Mouse (Mus musculus): ENCODE data around the gene Acap1.
A peak's percentile ranks its signal among the peaks of the same experiment; 100 is the strongest.
"Not testable (repeated sequence)": the region's sequence is repeated elsewhere in the genome, so short reads cannot be mapped to it uniquely, and the experiment has no call there.

Acap1 gene

DNA sequence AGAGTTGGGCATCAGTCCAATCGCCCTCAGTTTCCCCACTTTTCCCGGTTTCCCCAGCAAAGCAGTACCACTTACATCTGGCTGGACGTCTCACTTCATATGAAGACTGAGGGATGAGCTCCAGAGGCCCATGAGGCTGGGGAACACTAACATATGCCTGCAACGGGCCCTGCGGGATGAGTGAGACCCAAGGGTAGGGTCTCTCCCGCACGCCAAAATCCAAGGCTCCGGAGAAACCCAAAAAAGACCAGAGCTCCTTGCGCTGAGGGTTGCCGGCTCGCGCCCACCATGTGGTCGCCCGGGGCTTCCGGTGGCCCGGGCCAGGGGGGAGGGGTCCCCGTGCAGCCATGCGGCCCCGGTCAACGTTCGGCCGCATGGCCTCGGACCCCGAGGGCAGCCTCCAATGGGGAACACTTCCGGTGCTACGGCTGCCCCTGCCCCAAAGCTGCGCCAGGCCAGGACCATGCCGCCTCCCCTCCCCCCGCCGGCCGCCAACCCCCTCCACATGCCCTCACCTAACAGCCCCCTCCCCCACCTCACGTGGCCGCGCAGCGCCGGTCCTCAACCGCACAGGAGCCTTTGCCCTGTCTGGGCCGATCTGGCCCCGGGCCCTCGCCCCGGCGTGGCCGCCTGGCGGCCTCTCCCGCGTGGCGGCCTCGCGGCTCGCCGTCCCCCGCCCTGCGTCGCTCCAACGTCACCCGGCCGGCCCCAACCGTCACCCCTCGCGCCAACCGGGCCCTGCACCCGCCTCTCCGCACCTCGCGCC, 25.1 kb upstream of the Acap1 start:
- peak; percentile 64 to 80 for DNase-seq

DNA sequence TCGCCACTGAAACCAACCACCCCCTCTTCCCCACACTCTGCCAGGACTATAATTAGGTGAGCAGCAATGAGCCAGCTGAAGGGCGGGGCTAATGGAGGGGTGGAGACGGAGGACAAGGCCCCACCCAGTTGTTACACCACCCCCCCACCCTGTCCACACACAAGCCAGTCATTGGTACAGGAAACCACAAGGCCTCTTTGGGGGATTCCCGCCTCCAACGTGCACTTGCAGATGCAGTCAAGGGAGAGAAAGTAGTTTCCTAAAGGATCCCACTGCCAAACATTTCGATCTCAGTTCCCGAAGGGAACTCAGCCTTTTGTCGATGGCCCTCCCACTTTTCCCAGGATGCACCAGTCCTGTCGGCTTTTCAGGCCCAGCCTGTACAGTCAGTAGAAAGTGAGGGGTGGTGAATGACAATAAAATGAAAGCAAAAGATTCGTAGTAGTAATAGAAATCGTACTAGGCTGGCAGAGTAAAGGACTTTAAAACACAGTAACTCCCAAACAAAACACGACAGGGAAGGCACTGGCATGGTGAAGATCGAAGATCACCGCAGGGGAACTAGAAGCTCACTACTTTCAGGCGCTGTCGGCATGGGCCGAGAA, 24.4 kb upstream of the Acap1 start:
- DNase-seq: peak; percentile 81 to 90

DNA sequence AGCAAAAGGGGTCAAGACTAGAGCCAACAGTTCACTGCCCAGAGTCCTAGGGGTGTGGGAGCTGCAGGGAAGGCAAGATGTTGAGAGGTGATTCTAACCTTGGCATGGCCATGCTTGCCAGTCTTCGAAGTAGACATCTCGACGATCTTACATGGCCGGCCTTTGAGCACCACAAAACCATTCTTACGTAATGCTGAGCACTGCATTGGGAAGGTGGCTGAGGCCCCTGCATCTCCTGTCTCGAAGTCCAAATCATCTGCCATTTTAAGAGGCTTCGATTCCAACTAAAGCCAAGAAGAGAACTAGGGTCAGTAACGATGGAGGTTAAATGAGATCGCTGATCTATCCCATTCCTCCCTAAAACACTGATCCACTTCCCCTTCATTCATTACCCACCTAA, 23.7 kb upstream of the Acap1 start:
- no peak for DNase-seq

DNA sequence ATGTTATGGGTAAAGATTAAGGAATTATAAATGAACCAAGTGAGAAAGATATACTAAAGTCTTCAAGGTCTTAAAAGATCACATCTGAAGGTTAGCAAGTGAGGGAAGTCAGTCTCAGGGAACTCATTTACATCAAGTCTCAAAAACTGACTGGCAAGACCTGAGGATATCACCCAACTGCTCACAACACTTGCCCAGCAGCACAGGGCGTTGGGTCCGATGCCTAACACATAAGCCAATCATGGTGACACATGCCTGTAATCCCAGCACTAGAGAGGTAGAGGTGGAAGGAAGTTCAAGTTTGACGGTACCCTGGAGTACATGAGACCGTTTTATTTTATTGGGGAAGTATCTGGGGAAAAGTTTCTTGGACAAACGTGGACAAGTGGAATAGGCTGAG, 22.8 kb upstream of the Acap1 start:
- no peak for DNase-seq

DNA sequence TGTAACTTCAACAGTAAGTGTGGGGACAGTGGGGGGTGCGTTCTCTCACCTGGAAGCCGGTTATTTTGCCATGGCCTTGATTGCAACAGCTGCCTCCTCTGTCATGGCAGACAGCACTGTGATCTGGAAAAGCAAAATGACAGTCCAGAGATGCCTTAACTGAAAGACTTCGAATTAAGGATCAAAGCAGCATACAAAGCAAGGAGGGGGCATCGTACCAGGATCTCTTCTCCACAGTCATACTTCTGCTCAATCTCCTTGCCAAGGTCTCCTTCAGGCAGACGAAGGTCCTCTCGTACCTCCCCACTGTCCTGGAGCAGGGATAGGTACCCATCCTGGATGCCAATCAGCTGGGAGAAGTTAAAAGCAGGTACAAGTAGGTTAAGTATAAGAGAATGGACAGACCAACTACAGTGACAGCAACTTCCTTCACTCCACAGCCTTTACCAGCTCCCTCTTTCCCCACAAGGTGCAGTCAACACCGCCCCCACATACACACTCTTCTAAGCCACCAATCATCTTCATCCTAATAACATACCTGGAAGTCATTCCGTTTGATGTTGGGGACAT, 22.1 kb upstream of the Acap1 start:
- no peak for DNase-seq

DNA sequence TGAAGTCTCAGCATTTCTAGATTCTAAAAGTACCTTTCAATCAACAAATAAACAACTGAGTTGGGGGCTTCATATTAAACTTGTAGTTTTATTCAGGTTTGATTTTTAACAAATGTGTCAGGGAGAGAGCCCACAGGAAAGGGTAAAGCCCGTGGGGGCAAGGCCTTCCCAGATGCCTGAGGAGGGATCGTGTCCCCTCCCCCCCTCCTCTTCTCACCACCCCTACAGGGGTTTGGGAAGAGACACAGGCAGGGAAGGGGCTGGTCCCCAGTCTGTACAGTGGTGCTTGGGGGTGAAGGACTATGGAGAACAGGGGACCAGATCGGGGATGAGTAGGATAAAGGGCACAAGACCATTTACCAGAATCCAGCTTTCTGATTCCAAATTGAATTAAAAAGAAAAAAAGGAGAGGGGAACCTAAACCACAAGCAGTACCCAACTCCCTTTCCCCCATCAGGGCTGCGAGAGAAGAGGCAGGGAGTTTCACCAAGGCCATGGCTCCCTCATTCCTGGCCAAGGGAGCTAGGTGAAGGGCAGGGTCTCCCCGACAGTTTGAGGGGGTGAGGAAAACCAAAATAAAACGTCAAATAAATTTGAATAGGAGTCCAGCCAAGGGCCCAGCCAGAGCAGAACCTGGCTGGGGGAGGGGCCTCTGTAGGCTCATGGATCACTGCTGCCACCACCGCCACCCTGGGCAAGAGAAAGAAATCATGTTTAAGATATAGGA, 21.5 kb upstream of the Acap1 start:
- not testable (repeated sequence) for DNase-seq

DNA sequence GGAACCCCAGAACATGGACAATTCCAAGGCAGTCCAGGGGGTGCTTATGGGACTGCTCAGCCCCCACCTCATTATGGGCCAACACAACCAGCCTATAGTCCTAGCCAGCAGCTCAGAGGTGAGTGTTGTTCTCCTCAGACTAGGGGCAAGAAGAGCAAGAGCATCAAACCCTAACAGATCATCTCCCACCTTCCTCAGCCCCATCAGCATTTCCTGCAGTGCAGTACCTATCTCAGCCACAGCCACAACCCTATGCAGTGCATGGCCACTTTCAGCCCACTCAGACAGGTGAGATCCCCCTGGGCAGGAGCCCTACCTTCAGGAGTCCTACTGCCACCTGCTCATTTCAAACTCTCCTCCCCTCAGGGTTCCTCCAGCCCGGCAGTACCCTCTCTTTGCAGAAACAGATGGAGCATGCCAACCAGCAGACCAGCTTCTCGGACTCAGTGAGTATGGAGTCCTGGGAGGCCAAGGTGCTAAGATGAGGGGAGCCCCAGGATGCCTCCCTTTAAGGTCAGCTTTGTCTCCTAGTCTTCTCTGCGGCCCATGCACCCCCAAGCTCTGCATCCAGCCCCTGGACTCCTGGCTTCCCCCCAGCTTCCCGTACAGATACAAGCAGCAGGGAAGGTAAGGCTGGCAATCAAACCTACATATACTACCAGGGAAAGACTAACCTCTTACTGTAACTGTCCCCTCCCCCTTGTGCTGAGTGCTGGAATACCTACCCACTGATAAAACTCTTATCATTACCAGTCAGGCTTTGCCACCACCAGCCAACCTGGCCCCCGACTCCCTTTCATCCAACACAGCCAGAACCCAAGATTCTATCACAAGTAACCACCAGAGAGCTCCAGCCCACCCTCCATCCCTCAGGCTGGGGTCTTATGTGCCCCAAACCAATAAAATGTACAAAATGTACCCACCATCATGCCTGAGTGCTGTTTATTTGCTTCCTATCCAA, 20.6 kb upstream of the Acap1 start:
- no peak for DNase-seq

DNA sequence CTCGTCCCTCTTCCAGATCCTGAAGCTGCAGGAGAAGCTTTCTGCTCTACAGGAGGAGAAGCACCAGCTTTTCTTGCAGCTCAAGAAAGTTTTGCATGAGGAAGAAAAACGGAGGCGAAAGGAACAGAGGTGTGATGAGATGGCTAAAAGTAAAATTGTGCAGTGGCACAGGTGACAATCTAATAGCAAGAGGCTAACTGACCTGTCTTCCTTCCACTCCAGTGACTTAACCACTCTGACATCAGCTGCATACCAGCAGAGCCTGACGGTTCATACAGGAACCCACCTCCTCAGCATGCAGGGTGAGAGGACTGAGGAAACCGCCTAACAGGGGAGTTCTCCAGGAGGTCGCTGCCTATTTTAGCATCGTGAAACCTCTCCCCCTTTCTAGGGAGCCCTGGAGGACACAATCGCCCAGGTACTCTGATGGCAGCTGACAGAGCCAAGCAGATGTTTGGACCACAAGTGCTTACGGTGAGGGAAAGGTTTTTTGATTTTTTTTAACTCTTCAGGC, 19.6 kb upstream of the Acap1 start:
- no peak for DNase-seq

DNA sequence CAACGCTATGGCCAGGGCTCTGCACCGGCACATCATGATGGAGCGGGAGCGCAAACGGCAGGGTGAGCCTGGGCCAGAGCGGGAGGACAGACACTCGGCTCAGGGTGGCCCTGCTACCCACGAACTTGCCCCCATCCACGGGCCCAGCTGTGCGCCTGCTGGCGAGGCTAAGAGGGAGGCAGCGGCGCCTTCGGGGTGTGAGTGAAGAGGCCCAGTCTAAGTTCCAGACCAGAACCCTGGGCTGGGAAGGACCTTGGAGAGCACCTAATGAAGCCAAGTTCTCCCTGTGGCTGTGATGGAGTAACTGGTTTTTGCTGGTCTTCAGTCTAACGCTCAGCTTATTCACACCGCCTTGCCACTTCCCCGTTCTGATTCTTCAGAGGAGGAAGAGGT, 19.0 kb upstream of the Acap1 start:
- DNase-seq: peak; percentile 52 to 65

DNA sequence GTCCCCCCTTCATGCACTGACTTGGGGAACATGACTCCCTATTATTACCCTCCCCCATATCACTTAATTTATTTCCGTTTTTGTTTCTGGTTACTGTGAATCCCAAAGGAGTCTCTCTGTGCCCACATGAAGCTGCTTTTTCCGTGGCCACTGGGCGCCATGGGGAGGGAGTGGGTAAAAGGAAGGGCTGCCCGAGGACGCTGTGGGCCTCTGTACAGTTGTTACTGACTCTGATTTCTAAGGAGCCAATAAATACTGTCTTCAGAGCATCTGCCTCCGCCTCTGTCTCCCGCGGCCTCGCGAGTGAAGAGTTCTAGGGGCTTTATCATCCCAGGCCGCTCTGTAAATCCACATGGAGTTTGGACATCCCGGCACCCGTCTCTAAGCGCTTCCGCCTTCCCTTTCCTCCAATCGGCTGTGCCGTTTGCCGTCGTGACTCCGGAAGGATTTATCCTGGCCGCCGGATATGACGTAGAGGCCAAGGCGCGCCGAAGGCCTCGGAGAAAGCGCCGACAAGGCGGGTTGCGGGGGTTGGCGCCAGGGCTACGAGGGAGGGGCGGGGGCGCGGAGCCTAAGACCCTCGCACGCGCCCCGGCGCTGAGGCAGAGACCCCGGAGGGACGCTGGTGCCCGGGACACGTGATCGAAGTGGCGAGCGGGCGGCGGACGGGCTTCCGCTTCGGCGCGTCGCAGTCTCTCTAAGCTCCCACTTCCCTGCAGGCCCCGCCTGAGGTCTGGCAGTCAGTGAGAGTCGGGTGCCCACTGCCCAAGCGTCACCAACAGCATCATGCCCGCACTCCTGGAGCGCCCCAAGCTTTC, 18.4 kb upstream of the Acap1 start, which contains the start of gene Gps2:
Gene Gps2 (plus strand): TSS at position 335 of the 818 bp plus-strand sequence.
- peak; percentile 93 to 96 for DNase-seq

DNA sequence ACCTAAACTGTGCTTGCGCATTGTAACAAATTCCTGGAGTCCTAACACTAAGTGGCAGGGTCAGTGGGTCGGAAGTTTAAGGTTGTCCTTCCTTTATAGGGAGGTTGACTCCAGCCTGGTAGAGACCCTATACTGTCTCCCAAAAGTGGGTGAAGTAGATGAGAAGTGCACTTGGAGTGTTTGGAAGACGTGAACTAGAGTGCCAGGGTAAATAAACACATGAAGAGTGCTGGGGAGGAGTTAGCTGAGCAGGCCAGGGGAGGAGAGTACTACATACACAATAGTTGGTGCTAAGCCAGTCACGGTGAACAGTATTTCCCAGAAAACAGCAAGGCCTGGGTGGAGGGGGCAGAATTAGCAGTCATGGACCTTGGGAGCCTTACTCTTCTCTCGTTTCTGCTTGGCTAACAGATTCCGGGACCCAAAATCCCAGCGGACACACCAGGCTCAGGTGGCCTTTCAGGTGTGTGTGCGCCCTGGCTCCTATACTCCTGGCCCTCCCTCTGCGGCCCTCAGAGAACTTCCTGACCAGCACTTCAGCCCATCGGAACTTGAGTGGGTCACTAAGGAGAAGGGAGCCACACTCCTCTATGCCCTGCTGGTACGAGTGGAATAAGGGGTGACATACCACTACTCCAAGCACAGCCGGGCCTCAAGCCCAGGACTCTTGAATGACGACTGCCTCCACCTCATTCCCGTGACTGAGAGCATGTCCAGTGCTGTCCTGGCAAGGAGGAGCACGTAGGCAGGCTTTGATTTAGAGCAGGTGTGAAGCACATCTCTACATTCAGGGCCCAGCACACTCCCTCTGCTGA, 17.6 kb upstream of the Acap1 start:
- DNase-seq: no peak

DNA sequence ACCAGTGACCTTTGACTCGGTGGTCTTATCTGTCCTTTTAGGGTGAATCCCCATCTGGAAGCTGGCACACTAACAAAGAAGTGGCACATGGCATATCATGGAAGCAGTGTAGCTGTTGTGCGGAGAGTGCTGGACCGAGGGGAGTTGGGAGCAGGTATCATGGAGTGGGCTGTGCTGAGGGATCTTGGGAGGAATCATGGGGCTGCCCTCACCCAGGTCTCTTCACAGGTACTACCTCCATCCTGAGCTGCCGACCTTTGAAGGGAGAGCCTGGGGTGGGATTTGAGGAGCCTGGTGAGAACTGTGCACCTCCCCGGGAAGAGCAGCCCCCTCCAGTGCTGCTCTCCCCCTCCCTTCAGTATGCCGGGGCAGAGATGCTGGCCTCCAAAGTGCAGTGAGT, 16.4 kb upstream of the Acap1 start:
- no peak for DNase-seq

DNA sequence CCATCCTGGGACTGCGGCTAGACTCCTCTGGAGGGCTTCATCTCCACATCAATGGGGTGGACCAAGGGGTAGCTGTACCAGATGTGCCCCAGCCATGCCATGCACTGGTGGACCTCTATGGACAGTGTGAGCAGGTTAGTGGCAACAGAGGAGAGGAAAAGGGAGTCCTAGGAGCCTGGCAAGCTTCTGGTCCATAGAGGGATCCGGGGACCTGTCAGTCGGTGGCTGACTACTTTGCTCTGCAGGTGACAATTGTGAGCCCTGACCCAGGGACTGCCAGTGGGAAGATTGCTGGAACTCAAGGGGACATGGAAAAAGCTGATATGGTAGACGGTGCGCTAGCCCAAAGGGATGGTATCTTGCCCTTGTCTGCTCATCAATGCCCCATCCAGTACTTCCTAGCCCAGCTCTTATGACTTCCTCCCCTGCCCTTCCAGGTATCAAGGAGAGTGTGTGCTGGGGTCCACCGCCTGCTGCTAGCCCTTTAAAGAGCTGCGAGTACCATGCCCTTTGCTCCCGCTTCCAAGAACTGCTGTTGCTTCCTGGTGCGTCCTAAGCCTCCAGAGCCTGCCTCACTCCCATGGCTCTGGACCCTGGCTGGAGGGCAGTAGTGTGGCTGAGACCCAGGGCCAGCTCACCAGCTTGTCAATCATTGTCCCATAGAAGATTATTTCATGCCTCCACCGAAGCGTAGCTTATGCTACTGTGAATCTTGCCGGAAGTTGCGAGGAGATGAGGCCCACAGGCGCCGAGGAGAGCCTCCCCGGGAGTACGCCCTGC, 15.6 kb upstream of the Acap1 start:
- peak; percentile 25 to 57 for DNase-seq

DNA sequence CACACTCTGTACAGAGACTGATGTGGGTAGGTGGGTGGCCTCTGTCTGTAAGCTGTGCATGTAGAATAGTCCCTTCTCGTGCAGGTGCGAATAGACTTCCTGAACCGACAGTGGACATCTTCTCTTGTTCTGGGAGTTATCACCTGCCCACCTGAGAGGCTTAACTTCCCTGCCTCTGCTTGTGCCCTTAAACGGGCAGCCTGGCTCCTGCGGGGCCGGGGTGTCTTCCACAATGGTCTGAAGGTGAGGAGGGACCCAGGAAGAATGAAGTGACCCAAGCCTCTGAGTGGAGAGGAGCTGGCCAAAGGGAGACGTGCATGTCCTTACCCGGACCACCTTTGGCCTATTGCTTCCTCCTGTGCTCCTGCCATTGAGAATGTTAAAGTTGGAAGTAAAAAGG, 14.8 kb upstream of the Acap1 start:
- no peak for DNase-seq

DNA sequence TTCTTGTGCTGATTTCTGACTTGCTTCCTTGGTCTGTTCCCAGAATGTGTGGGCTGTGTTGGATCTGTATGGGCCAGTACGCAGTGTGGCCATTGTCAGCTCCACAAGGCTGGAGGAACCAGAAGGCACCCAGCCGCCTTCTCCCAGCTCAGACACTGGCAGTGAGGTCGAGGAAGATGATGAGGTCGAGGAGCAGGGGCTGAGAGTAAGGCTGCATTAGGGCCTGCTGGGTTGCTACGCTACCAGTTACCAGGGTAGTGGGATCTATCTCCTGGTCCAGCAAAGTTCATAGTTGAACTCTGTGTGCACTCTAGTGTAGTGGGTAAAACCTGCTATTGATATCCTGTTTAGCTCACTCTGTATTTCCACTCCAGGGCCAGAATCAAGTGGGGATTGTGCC, 13.8 kb upstream of the Acap1 start:
- no peak for DNase-seq

DNA sequence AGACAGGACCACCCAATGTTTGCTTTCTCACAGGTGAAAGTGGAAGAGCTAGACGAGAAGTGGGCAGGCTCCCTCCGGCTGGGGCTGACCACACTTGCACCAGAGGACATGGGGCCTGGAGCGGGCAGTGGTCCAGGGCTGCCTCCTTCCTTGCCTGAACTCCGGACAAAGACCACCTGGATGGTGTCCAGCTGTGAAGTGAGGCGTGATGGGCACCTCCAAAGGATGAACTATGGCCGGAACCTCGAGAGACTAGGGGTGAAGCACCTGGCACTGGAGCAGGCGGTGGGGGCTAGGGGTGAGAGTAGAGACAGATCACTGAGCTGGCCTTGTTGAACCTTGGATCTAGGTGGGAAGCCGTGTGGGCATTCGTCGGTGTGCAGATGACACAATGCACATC, 13.3 kb upstream of the Acap1 start:
- peak; percentile 67 to 81 for DNase-seq

DNA sequence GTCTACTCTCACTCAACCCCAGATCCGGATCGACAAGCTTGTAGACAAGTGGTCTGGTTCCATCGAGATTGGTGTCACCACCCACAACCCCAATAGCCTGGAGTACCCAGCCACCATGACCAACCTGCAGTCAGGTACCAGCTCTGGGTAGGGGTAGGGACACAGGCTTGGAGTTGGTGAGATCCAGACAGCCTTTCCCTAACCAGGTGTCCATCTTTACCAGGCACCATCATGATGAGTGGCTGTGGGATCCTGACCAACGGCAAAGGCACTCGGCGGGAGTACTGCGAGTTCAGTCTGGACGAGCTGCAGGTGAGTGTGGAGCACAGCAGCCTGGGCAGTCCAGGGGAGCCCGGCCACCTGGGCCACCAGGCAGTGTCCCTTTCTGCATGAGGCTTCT, 9.0 kb upstream of the Acap1 start:
- DNase-seq: no peak

DNA sequence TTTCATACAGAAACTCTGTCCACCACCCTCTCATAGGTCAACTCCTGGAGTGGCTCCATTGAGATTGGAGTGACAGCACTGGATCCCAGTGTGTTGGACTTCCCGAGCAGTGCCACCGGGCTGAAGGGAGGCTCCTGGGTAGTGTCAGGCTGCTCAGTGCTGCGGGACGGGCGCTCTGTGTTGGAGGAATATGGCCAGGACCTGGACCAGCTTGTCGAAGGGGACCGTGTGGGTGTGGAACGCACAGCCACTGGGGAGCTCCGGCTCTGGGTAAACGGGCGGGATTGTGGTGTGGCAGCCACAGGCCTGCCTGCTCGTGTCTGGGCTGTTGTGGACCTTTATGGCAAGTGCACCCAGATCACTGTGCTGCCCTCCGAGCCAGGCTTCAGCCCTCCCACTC, 7.6 kb upstream of the Acap1 start:
- no peak for DNase-seq

DNA sequence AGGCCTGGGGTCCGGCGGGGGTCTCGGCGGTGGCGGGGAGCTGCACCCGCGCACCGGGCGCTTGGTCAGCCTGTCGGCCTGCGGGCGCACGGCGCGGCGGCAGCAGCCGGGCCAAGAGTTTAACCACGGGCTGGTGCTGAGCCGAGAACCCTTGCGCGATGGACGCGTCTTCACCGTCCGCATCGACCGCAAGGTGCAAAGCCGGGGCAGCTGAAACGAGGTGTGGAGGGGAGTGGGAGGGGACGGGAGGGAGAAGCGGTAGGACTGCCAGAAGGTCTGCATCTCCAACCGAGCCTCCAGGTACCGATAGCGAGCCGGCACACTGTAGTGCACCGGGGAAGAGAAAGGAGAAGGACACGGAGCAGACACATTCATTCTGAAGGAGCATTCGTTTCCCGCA, 6.7 kb upstream of the Acap1 start:
- peak in 1 of 2 experiments; percentile 49 for DNase-seq

All from kidney, postnatal 4 days (tissue).